Mouse (Mus musculus) skeletal muscle tissue, adult 2 months (tissue): ENCODE results near the gene Acbd6.

Source experiments
- DNase-seq: peaks from one replicate; pipeline ENCODE4 v3.0.0-alpha.2; 2012; ENCODE audit warnings: low read depth, low spot score

Acbd6 gene

DNA sequence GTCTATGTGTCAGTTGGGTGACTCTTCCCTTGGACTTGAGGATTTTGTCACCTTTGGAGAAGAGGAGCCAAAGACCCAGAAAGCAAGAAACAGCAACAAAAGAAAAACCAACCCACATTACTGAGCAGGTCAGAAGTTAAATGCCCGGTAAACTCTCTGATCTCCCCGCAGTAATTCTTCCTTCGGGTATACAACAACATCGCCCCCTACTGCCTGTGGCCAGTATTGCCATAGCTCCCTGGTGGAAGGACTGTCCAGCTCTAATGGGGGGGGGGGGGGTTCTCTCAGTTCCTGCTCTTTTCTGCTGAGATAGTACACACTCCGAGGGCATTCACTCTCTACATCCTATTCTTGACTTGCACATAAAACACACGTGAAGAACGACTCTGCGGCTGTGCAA lies 163.5 kb downstream of the Acbd6 start:
- DNase-seq = peak; percentile 7

DNA sequence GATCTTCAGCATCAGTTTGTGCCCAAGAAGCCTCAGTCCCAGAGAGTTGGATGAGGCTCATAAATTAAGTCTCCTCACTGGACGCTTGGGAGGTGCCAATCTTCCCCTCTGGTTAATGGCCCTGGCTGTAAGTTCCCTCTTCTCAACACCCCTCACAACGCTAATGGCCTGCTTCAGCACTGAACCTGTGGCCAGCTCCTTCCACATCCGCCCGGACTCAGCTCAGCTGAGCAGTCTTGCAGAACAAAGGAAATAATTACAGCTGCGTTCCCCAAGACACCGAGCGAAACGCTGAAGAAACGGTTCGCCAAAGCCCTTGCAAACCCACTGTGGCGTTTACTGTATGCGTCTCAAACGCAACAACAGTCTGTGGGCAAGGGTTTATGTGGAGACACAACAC lies 164.3 kb downstream of the Acbd6 start:
- no peak for DNase-seq

DNA sequence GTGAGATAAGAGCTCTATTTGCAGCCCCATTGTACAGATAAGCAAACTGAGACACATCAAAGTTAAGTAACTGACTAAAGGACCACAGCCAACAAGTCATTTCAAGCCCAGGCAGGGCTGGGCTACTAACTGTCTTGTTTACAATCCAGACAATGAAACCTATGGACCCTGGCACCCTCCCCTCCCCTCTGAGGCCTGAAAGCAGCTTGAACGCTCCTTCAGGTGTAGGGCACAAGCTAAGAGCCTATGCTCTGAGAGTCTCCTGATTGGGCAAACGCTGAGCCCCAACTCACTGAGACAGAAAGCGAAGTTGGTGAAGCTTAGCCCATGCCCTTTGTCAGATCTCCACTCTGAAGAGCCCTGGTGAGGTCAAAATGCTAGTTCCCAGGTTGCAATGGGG lies 166.4 kb downstream of the Acbd6 start:
- no peak for DNase-seq

DNA sequence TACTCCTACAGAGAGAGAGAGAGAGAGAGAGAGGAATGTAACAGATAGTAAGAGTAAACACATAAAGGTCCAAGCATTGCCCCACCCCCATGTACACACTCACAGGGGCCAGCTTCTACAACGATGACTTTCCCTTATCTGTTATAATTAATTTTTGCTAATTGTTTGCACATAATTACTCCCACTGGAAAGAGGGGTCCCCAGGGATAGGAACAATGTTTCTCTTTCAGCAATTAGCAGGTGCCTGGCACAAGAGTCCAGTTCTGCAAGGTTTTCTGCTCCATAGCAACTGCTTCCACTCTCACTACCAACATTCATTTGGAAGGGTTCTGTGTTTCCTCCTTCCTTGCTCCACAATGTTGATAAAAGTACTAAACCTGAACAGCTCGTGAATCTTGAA lies 168.0 kb downstream of the Acbd6 start:
- DNase-seq = no peak

DNA sequence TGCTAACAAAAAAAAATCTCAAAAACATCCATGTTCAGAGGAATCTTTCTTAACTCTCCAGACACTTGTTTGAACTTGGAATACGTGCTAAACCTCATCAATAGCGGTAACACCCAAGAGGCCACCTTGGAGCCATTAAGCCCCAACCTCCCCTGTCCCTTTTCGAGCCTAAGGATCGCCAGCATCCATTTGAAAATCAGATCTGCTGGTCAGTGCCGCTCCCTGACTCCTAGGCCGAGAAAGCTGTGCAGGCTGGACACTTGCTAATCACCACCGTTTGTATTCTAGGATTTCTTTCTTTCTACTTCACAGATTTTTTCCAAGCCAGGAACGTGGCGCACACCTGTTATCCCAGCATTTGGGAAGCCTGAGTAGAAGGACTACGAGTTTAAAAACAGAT lies 169.9 kb downstream of the Acbd6 start:
- DNase-seq = no peak

DNA sequence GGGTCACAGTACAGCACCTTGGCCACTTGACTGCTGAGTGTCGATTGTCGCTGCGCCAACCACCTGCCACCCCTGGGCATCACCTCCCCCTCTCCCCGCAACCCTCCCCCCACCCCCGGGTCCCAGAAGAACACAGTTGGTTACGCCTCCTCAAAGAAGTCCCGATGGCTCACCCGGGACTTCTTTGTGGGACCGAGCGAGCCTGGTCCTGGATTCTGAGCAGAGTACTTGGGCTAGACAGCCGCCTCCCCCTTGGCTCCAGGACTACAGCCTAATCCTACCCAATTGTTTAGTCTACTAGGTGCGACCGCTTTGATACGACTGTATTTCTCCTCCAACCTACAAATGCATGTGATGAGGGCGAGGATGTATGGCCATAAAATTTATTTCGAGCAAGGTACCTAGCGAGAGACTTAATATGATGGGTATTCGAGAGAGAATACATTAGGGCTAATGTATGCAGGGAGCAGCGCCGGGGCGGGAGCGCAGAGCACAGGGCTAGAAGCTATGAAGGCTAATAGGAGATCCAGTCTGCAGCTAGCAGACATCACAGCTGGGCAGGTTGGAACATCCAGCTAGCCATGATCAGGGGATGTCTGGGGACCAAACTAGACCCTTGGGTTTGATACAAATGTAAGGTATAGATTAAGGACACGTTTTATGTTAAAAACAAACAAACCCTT lies 171.3 kb downstream of the Acbd6 start:
- no peak for DNase-seq

DNA sequence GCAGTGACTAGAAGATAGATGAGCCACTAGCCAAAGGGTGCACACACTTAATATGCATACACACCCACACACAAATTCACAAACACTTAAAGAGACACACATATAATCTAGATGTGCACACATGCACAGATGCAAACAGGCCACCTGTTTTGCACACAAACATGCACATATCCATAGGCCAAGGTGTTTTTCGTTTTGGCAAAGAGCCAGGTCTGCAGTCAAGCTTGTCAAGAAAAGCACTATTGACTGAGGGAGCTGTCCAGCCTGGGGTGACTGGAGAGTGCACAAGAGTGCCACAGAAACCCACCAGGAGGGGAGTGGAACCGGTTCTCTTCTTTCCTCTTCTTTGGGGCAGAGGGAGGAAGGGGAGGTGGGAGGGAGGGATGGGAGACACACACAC lies 173.2 kb downstream of the Acbd6 start:
- no peak for DNase-seq

DNA sequence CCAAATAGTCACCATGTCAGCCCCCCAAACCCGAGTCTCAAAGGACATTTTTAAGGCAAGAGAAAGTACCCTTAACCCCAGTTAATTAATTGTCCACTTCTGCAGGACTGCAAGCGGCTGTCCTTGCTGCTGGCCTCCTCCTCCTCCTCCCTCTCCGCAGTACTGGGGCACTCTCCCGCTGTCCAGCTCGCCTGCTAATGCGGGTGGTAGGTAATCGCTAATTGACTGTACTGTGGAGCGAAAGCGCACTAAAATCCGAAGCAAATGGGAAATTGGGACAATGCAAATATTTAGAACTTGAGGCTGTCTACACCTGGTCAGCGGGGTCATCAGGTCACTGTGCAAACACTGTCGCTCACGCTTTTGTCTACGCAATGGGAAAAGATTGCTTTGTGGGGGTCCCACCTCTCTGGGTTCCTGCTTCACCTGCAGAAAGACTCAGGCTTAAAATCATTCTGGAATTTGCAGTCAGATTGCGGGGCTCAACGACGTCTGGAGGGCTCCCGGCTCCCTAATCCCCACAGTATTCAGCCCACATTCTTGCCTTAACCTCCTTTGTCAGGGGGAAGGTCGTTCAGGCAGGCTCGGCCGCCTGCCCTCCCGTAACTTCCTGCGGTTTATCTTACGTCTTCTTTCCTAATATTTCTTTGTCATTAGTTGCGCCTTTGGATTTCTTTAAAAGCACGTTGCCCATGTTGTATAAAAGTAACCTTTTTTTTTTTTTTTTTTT lies 178.3 kb downstream of the Acbd6 start:
- DNase-seq = no peak

DNA sequence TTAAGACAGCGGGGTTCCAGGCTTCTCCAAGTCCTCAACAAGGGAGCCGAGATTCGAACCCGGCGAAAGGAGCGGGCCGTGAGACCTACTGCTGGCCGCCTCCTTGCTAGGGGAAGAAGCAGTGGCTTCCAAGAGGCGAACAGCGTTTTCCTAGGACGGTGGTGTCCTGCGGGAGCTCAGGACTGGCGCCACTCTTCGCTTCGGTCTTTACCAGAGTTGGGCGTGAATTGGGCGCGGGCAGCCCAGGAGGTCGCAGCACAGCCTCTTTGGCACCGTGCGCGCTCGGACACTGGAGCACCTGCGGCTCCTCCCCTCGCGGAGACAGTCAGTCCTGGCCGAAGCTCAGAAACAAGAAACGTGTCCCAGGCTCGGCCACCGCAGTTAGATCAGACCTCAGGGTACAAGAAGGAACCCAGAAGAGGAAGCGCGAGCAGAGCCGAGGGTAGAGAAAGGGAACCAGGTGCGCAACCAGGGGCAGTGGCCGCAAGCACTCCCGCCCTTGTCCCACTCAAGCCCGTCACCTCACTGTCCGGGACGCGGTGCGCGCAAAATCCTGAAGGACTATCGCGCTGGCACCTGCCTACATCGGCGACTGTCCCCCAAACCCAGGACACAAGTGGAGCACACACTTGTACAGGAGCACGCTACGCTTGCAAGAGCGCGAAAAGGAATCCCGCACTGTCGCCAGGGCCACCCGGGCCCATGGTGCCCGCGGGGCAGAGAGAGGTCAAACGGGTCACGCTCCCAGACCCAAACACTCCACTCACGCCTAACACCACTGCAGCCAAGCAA lies 179.3 kb downstream of the Acbd6 start:
- no peak for DNase-seq

DNA sequence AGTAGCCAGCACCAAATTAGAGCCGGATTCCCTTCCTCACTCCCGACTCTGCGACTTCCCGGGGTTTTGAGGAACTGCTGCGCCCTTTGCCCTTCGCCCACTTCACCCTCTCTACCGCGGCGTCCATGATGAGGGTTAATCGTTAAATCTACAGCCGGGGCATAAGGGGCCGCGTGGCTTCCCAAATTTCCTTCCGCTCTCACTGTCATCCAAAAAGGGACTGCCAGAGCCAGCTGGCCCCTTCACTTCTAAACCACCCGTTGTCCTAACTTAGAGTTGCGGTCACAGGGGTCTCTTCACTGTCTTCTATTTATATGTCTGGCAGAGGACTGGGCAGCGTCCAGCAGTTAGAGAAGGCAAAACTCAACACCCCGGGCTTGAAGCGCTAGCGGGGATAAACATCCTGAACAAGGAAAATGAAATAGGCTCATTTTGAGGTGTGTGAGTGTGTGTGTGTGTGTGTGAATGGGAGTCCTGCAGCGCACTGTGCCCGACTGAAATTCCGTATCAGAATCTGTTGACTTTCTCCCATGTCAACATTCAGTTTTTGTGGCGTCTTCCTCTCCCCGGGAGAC lies 180.0 kb downstream of the Acbd6 start:
- DNase-seq = no peak
